Mouse (Mus musculus): ENCODE measurements around the gene Myo15. TPM values are rescaled to one million over a fixed set of nuclear protein-coding genes. Genes with fewer than 3 reads are reported as not detected.
"Not testable (repeated sequence)": the region's sequence is repeated elsewhere in the genome, so short reads cannot be mapped to it uniquely, and the experiment has no call there.

The Myo15 gene
- polyA plus RNA-seq (2015; fragmentation: Nextera tagmentation; extraction: Ambion mirVana), result 0.04 and 0.08 TPM in 2 replicates

- ATAC-seq, result no peak
- 85% methylated on average over 3 of the region's 3 CpGs for WGBS
- Histone ChIP-seq H3K4me3 (replicated peaks) (no peak within 1 kb of the TSS), H3K9ac (replicated peaks) (no peak within 1 kb of the TSS), H3K9me3 (no peaks in the 10 kb centered on the region), H3K4me1 (replicated peaks) (no peaks in the 10 kb centered on the region), H3K4me2 (replicated peaks) (no peak within 1 kb of the TSS), H3K27me3 (no peaks in the 10 kb centered on the region), H3K27ac (no peak within 1 kb of the TSS), H3K36me3 (peaks cover 64% of the 10 kb centered on the region)
Measured at GRCm38 (mm10) chr11:60469039-60469438, at the start of gene Myo15. Myo15 (plus strand) TSS chr11:60469339.

- no peak overlapping the region for H3K27ac ChIP-seq
- no peaks in the 10 kb centered on the region for H3K9me3 ChIP-seq
- WGBS, result 61% methylated on average over 6 of the region's 6 CpGs
- H3K4me3 ChIP-seq (replicated peaks), result no peak overlapping the region
- peaks cover 10% of the 10 kb centered on the region for H3K36me3 ChIP-seq
- peaks cover 19% of the 10 kb centered on the region for H3K4me1 ChIP-seq (replicated peaks)
- H3K9ac ChIP-seq (replicated peaks), result no peak overlapping the region
- no peaks in the 10 kb centered on the region for H3K27me3 ChIP-seq
- no peak overlapping the region for H3K4me2 ChIP-seq (replicated peaks)
- ATAC-seq, result no peak
Measured at GRCm38 (mm10) chr11:60422046-60422668, 47.0 kb upstream of the Myo15 start.

- no peak for ATAC-seq
- Histone ChIP-seq H3K27ac (no peak overlapping the region), H3K4me1 (replicated peaks) (peaks cover 17% of the 10 kb centered on the region), H3K9ac (replicated peaks) (no peak overlapping the region), H3K4me2 (replicated peaks) (no peak overlapping the region), H3K4me3 (replicated peaks) (no peak overlapping the region), H3K9me3 (no peaks in the 10 kb centered on the region), H3K27me3 (no peaks in the 10 kb centered on the region), H3K36me3 (peaks cover 18% of the 10 kb centered on the region)
- WGBS, result 74% methylated on average over 1 of the region's 1 CpGs
Measured at GRCm38 (mm10) chr11:60423006-60423405, 46.1 kb upstream of the Myo15 start.

- WGBS, result 76% methylated on average over 1 of the region's 1 CpGs
- H3K4me3 ChIP-seq (replicated peaks), result no peak overlapping the region
- no peaks in the 10 kb centered on the region for H3K27me3 ChIP-seq
- no peaks in the 10 kb centered on the region for H3K9me3 ChIP-seq
- H3K4me2 ChIP-seq (replicated peaks), result no peak overlapping the region
- H3K4me1 ChIP-seq (replicated peaks), result no peaks in the 10 kb centered on the region
- H3K9ac ChIP-seq (replicated peaks), result no peak overlapping the region
- no peak overlapping the region for H3K27ac ChIP-seq
- ATAC-seq, result no peak
- peaks cover 35% of the 10 kb centered on the region for H3K36me3 ChIP-seq
Measured at GRCm38 (mm10) chr11:60426417-60426816, 42.7 kb upstream of the Myo15 start.

GRCm38 (mm10) chr11:60427628-60428027 is 41.5 kb upstream of the Myo15 start:
- WGBS, result 91% methylated on average over 3 of the region's 3 CpGs

GRCm38 (mm10) chr11:60433501-60433900 is 35.6 kb upstream of the Myo15 start:
- H3K9ac ChIP-seq (replicated peaks), result no peak overlapping the region
- no peaks in the 10 kb centered on the region for H3K9me3 ChIP-seq
- peaks cover 77% of the 10 kb centered on the region for H3K36me3 ChIP-seq
- no peaks in the 10 kb centered on the region for H3K27me3 ChIP-seq
- no peaks in the 10 kb centered on the region for H3K4me1 ChIP-seq (replicated peaks)
- ATAC-seq, result no peak
- no peak overlapping the region for H3K4me2 ChIP-seq (replicated peaks)
- no peak overlapping the region for H3K4me3 ChIP-seq (replicated peaks)
- H3K27ac ChIP-seq, result no peak overlapping the region

More at GRCm38 (mm10) chr11:60427628-60428027, 41.5 kb upstream of the Myo15 start:
- Histone ChIP-seq H3K9me3 (no peaks in the 10 kb centered on the region), H3K36me3 (peaks cover 47% of the 10 kb centered on the region), H3K27me3 (no peaks in the 10 kb centered on the region), H3K4me3 (replicated peaks) (no peak overlapping the region), H3K9ac (replicated peaks) (no peak overlapping the region), H3K4me2 (replicated peaks) (no peak overlapping the region), H3K4me1 (replicated peaks) (no peaks in the 10 kb centered on the region), H3K27ac (no peak overlapping the region)
- no peak for ATAC-seq

GRCm38 (mm10) chr11:60435133-60435532 is 34.0 kb upstream of the Myo15 start:
- no peaks in the 10 kb centered on the region for H3K9me3 ChIP-seq
- ATAC-seq, result no peak
- H3K27ac ChIP-seq, result no peak overlapping the region
- no peaks in the 10 kb centered on the region for H3K4me1 ChIP-seq (replicated peaks)
- H3K36me3 ChIP-seq, result peaks cover 78% of the 10 kb centered on the region
- WGBS, result 94% methylated on average over 1 of the region's 1 CpGs
- H3K4me2 ChIP-seq (replicated peaks), result no peak overlapping the region
- H3K27me3 ChIP-seq, result no peaks in the 10 kb centered on the region
- no peak overlapping the region for H3K9ac ChIP-seq (replicated peaks)
- H3K4me3 ChIP-seq (replicated peaks), result no peak overlapping the region

GRCm38 (mm10) chr11:60436618-60437017 is 32.5 kb upstream of the Myo15 start:
- Histone ChIP-seq H3K9ac (replicated peaks) (no peak overlapping the region), H3K4me1 (replicated peaks) (no peaks in the 10 kb centered on the region), H3K4me3 (replicated peaks) (no peak overlapping the region), H3K9me3 (no peaks in the 10 kb centered on the region), H3K27ac (no peak overlapping the region), H3K36me3 (peaks cover 81% of the 10 kb centered on the region), H3K27me3 (no peaks in the 10 kb centered on the region), H3K4me2 (replicated peaks) (no peak overlapping the region)
- 92% methylated on average over 3 of the region's 3 CpGs for WGBS
- ATAC-seq, result no peak

- H3K4me2 ChIP-seq (replicated peaks); H3K4me3 ChIP-seq (replicated peaks); H3K9ac ChIP-seq (replicated peaks); H3K9me3 ChIP-seq; H3K27ac ChIP-seq; ATAC-seq; H3K27me3 ChIP-seq; H3K4me1 ChIP-seq (replicated peaks): not testable (repeated sequence)
- H3K36me3 ChIP-seq, result peaks cover 86% of the 10 kb centered on the region
- WGBS, result 24% methylated on average over 1 of the region's 1 CpGs
Measured at GRCm38 (mm10) chr11:60439621-60440020, 29.5 kb upstream of the Myo15 start.

- Histone ChIP-seq H3K27ac (no peak overlapping the region), H3K36me3 (peaks cover 80% of the 10 kb centered on the region), H3K4me3 (replicated peaks) (no peak overlapping the region), H3K4me2 (replicated peaks) (no peak overlapping the region), H3K27me3 (no peaks in the 10 kb centered on the region), H3K9me3 (no peaks in the 10 kb centered on the region), H3K4me1 (replicated peaks) (no peaks in the 10 kb centered on the region), H3K9ac (replicated peaks) (no peak overlapping the region)
- WGBS, result 58% methylated on average over 7 of the region's 7 CpGs
- no peak for ATAC-seq
Measured at GRCm38 (mm10) chr11:60440176-60440575, 29.0 kb upstream of the Myo15 start.

GRCm38 (mm10) chr11:60442896-60443295 is 26.2 kb upstream of the Myo15 start:
- Histone ChIP-seq H3K4me2 (replicated peaks) (no peak overlapping the region), H3K9ac (replicated peaks) (no peak overlapping the region), H3K36me3 (peaks cover 54% of the 10 kb centered on the region), H3K4me3 (replicated peaks) (no peak overlapping the region), H3K9me3 (no peaks in the 10 kb centered on the region), H3K27ac (no peak overlapping the region), H3K4me1 (replicated peaks) (no peaks in the 10 kb centered on the region), H3K27me3 (no peaks in the 10 kb centered on the region)
- no peak for ATAC-seq
- WGBS, result 87% methylated on average over 6 of the region's 6 CpGs

GRCm38 (mm10) chr11:60444007-60444406 is 25.1 kb upstream of the Myo15 start:
- Histone ChIP-seq H3K27ac (no peak overlapping the region), H3K4me3 (replicated peaks) (no peak overlapping the region), H3K4me1 (replicated peaks) (no peaks in the 10 kb centered on the region), H3K4me2 (replicated peaks) (no peak overlapping the region), H3K27me3 (no peaks in the 10 kb centered on the region), H3K9me3 (no peaks in the 10 kb centered on the region), H3K9ac (replicated peaks) (no peak overlapping the region), H3K36me3 (peaks cover 44% of the 10 kb centered on the region)
- no peak for ATAC-seq
- 87% methylated on average over 4 of the region's 4 CpGs for WGBS
